Mouse (Mus musculus): ENCODE results near the gene 1700001P01Rik. TPM values are rescaled to one million over a fixed set of nuclear protein-coding genes. Genes with fewer than 3 reads are reported as not detected.

The 1700001P01Rik gene
- polyA plus RNA-seq, 1 experiment from 2014 or later: 0.67 TPM

GRCm38 (mm10) chr11:97782564-97782895 is 6.8 kb upstream of the 1700001P01Rik start:
- ATAC-seq (ENCODE audit: low read depth): no peak; the same call in 1 of the 2 replicates
- WGBS: under 1% methylated on average over 10 of the region's 10 CpGs

DNA sequence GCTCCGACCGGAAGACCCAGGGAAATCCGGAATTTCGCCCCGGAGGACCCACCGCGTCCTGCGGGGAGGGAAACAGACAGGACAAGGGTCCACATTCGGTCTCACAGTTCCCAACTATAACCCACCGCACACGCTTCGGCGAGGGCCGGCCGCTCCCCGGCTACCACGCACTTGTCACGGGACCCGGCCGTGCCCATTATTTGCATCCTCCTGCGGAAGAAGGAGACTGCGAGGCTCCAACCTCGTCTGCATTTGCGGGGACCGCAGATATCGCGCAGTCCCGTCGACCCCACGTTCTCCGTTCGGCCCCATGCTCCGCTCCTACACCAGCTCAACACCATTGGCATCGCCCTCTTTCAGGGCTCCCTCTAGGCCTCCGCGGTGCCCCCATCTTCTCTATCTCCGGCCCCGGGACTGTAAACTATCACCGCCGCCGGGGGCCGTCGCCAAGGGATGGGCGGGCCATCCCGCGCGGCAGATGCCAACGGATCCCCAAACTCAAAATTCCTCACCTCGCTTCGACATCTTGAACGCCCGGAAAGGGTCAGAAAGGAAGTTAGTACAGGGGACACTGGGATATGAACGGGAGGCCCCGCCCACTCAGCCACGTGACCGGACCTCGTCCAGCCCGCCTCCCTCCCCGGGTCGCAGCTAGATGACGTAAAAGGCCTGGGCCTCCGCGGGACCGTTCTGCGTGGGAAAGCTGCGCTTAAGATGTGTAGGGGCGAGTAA is 6.3 kb upstream of the 1700001P01Rik start, which contains the start of gene Rpl23:
TSS of gene Rpl23 (minus strand) at position 606 of the 732 bp plus-strand sequence.
- Histone ChIP-seq H3K4me3 (peak within 1 kb of the TSS; percentile 98), H3K36me3 (peaks cover 40% of the 10 kb centered on the region), H3K27ac (replicated peaks) (peak within 1 kb of the TSS; percentile 92), H3K27me3 (no peaks in the 10 kb centered on the region), H3K4me2 (peak within 1 kb of the TSS; percentile 86), H3K9me3 (no peaks in the 10 kb centered on the region), H3K4me1 (replicated peaks) (peaks cover 32% of the 10 kb centered on the region), H3K9ac (peak within 1 kb of the TSS; percentile 99)
- under 1% methylated on average over 67 of the region's 67 CpGs for WGBS
- peak; percentile 96 for ATAC-seq (ENCODE audit: low read depth)

More at GRCm38 (mm10) chr11:97782564-97782895, 6.8 kb upstream of the 1700001P01Rik start:
- peaks cover 32% of the 10 kb centered on the region for H3K4me1 ChIP-seq (replicated peaks)
- peaks cover 35% of the 10 kb centered on the region for H3K36me3 ChIP-seq
- H3K9ac ChIP-seq: peak overlapping the region; percentile 79
- H3K4me2 ChIP-seq: peak overlapping the region; percentile 86
- H3K9me3 ChIP-seq: no peaks in the 10 kb centered on the region
- no peaks in the 10 kb centered on the region for H3K27me3 ChIP-seq
- peak overlapping the region; percentile 98 for H3K4me3 ChIP-seq
- H3K27ac ChIP-seq (replicated peaks): peak overlapping the region; percentile 92

GRCm38 (mm10) chr11:97781478-97781831 is 5.7 kb upstream of the 1700001P01Rik start:
- Histone ChIP-seq H3K9ac (peak overlapping the region; percentile 99), H3K4me1 (replicated peaks) (peaks cover 32% of the 10 kb centered on the region), H3K27me3 (no peaks in the 10 kb centered on the region), H3K4me2 (peak overlapping the region; percentile 86), H3K4me3 (peak overlapping the region; percentile 98), H3K9me3 (no peaks in the 10 kb centered on the region), H3K27ac (replicated peaks) (peak overlapping the region; percentile 92), H3K36me3 (peaks cover 46% of the 10 kb centered on the region)
- ATAC-seq (ENCODE audit: low read depth): no peak
- 2% methylated on average over 11 of the region's 11 CpGs for WGBS

GRCm38 (mm10) chr11:97779968-97780701 is 4.4 kb upstream of the 1700001P01Rik start:
- peak overlapping the region; percentile 98 for H3K4me3 ChIP-seq
- H3K27me3 ChIP-seq: no peaks in the 10 kb centered on the region
- no peak overlapping the region for H3K27ac ChIP-seq (replicated peaks)
- ATAC-seq (ENCODE audit: low read depth): no peak
- peaks cover 59% of the 10 kb centered on the region for H3K36me3 ChIP-seq
- peaks cover 32% of the 10 kb centered on the region for H3K4me1 ChIP-seq (replicated peaks)
- no peaks in the 10 kb centered on the region for H3K9me3 ChIP-seq
- H3K4me2 ChIP-seq: peak overlapping the region; percentile 86
- H3K9ac ChIP-seq: peak overlapping the region; percentile 99
- 74% methylated on average over 2 of the region's 2 CpGs for WGBS

DNA sequence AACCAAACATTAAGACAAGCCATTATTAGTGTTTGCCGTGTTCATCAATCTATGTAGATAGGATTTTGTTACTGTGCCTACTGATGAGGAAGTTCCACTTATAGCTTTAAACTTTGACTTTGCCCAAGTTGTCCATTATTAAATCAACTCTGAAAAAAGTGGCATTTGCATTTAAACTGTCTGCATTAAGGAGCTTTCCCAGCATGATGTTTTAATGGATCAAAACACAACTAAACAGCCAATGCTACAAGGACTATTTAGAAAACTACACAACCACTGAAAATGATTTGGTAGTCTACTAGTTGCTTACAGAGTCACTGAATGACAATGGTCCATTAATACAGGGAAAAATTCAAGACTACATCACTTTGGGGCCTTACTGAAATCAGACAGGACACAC is 3.2 kb upstream of the 1700001P01Rik start:
- Histone ChIP-seq H3K27ac (replicated peaks) (no peak overlapping the region), H3K9me3 (no peaks in the 10 kb centered on the region), H3K4me2 (no peak overlapping the region), H3K36me3 (peaks cover 61% of the 10 kb centered on the region), H3K27me3 (no peaks in the 10 kb centered on the region), H3K4me3 (no peak overlapping the region), H3K4me1 (replicated peaks) (peaks cover 32% of the 10 kb centered on the region), H3K9ac (no peak overlapping the region)
- WGBS: 93% methylated on average over 1 of the region's 1 CpGs
- no peak for ATAC-seq (ENCODE audit: low read depth)

- WGBS: 45% methylated on average over 2 of the region's 2 CpGs
- Histone ChIP-seq H3K36me3 (peaks cover 61% of the 10 kb centered on the region), H3K4me1 (replicated peaks) (peaks cover 24% of the 10 kb centered on the region), H3K27ac (replicated peaks) (no peak overlapping the region), H3K4me2 (no peak overlapping the region), H3K27me3 (no peaks in the 10 kb centered on the region), H3K9me3 (no peaks in the 10 kb centered on the region), H3K4me3 (no peak overlapping the region), H3K9ac (no peak overlapping the region)
- ATAC-seq (ENCODE audit: low read depth): no peak
These were observed 1.4 kb upstream of the 1700001P01Rik start for GRCm38 (mm10) chr11:97777129-97777529.

DNA sequence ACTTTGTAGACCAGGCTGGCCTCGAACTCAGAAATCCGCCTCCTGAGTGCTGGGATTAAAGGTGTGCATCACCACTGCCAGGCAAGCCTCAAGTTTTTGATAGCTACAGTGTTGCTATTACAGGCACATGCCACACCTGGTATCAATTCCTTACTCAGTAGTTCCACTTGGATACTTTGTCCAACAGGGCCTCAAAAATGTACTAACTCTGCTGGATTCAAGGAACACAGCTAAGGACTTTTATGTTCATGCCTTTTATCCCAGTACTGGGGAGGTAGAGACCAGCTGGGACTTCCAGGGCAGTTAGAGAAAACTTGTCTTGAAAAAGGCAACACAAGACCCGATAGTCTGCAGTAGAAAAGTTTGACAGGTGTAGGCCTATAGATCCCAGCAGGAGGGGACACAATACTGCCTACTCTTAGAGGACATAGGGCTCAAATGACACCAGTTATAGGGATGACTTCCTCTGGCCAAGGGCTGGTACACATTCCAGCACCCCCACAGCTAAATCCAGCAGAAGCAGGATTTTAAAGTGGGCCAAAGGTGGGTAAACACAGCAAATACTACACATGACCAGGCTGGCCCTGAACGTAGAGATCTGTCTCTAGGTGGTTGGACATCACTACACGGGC is 895 bp upstream of the 1700001P01Rik start:
- Histone ChIP-seq H3K27me3 (no peaks in the 10 kb centered on the region), H3K9me3 (no peaks in the 10 kb centered on the region), H3K4me2 (no peak overlapping the region), H3K36me3 (peaks cover 61% of the 10 kb centered on the region), H3K4me3 (no peak overlapping the region), H3K9ac (no peak overlapping the region), H3K27ac (replicated peaks) (no peak overlapping the region), H3K4me1 (replicated peaks) (peaks cover 24% of the 10 kb centered on the region)
- WGBS: 55% methylated on average over 5 of the region's 5 CpGs
- no peak for ATAC-seq (ENCODE audit: low read depth)

GRCm38 (mm10) chr11:97775186-97775585 is 532 bp downstream of the 1700001P01Rik start:
- H3K27me3 ChIP-seq: no peaks in the 10 kb centered on the region
- peaks cover 57% of the 10 kb centered on the region for H3K36me3 ChIP-seq
- no peak overlapping the region for H3K4me2 ChIP-seq
- H3K4me3 ChIP-seq: no peak overlapping the region
- WGBS: 80% methylated on average over 13 of the region's 13 CpGs
- peaks cover 10% of the 10 kb centered on the region for H3K4me1 ChIP-seq (replicated peaks)
- no peak overlapping the region for H3K9ac ChIP-seq
- ATAC-seq (ENCODE audit: low read depth): no peak
- H3K27ac ChIP-seq (replicated peaks): no peak overlapping the region
- no peaks in the 10 kb centered on the region for H3K9me3 ChIP-seq

DNA sequence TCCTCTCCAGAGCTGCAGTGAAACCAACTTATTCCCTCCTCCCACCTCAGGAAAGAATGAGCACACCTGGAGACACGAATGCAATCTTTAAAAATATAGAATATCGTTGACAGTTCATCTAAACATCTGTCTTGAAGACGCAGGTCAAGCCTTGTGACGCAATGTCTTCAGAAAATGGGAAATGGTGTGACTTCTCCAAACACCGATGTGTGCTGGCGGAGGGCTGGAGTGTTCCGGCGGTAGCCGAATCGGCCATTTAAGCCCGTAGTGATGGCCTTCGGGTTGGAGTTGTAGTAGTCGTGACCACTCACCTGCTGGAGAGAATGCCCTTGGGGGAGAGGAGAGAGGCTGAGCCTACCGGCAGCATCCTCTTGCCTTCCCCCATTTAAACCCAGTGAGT is 4.3 kb downstream of the 1700001P01Rik start:
- Histone ChIP-seq H3K4me1 (replicated peaks) (peaks cover 4% of the 10 kb centered on the region), H3K9me3 (no peaks in the 10 kb centered on the region), H3K4me3 (no peak overlapping the region), H3K4me2 (no peak overlapping the region), H3K27ac (replicated peaks) (no peak overlapping the region), H3K36me3 (peaks cover 21% of the 10 kb centered on the region), H3K9ac (no peak overlapping the region), H3K27me3 (no peaks in the 10 kb centered on the region)
- no peak for ATAC-seq (ENCODE audit: low read depth)
- 83% methylated on average over 14 of the region's 14 CpGs for WGBS

DNA sequence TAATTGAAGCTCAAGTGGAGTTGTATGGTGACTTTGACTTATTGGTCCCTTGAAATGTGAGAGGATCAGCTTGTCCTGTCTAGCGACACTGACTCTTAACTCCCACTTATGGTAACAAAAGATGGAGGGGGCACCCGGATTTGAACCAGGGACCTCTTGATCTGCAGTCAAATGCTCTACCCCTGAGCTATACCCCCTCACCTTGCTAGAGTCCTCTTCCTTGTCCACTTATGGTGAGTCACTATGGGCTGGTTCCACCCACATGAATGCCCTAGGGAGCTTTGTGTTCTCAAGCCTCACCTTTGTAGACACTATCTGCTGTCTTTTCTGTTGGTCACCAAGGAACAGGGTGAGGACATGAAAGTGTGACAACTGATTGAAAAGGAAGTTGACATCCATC is 6.0 kb downstream of the 1700001P01Rik start:
- Histone ChIP-seq H3K27me3 (no peaks in the 10 kb centered on the region), H3K4me3 (no peak overlapping the region), H3K9me3 (no peaks in the 10 kb centered on the region), H3K9ac (no peak overlapping the region), H3K4me2 (no peak overlapping the region), H3K4me1 (replicated peaks) (peaks cover 17% of the 10 kb centered on the region), H3K36me3 (0 out of 2 replicates have a peak, but pooled peaks cover 6% of the 10 kb centered on the region), H3K27ac (replicated peaks) (no peak overlapping the region)
- 39% methylated on average over 2 of the region's 2 CpGs for WGBS
- no peak for ATAC-seq (ENCODE audit: low read depth)

- 1% methylated on average over 38 of the region's 38 CpGs for WGBS
- peak; percentile 94 for ATAC-seq (ENCODE audit: low read depth)
These were observed 9.4 kb downstream of the 1700001P01Rik start, which contains the start of gene Cwc25 for GRCm38 (mm10) chr11:97766154-97766881. Cwc25 (minus strand) TSS chr11:97766556.

More at GRCm38 (mm10) chr11:97766154-97766881, 9.4 kb downstream of the 1700001P01Rik start, which contains the start of gene Cwc25:
- Histone ChIP-seq H3K4me2 (peak within 1 kb of the TSS; percentile 84), H3K9ac (peak within 1 kb of the TSS; percentile 93), H3K9me3 (no peaks in the 10 kb centered on the region), H3K36me3 (peaks cover 33% of the 10 kb centered on the region), H3K27ac (replicated peaks) (peak within 1 kb of the TSS; percentile 91), H3K27me3 (no peaks in the 10 kb centered on the region), H3K4me3 (peak within 1 kb of the TSS; percentile 86), H3K4me1 (replicated peaks) (peaks cover 22% of the 10 kb centered on the region)
